Mouse (Mus musculus): ENCODE measurements around the gene Lrrc20. TPM values are rescaled to one million over a fixed set of nuclear protein-coding genes. Genes with fewer than 3 reads are reported as not detected.
"Not testable (repeated sequence)": the region's sequence is repeated elsewhere in the genome, so short reads cannot be mapped to it uniquely, and the experiment has no call there.

The Lrrc20 gene
- total RNA-seq, 2 experiments from 2014 or later: 18.7 to 21.6 TPM

DNA sequence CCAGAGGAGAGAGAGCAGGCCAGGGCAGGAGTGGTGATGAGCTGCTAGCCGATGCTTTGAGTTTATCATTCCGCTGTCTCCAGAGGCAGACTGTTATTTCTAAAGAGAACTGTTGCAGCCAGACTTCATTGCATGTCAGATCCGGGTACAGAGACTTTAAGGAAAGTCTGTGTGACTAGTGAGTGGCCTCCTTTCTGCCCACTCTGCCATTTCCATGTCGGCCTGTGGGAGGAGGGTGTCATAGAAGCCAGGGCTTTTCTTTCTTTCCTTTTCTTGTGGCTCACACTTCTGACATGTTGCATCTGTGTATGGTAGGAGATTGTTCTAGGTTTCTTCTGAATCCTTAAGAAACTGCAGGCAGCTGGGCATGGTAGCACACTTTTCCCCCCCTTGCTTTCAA is 88.8 kb downstream of the Lrrc20 start:
- no peak for DNase-seq (ENCODE audit: low spot score in 2 of 2)

- no peak for DNase-seq (ENCODE audit: low spot score in 2 of 2)
Observed at GRCm38 (mm10) chr10:61570181-61570580, 94.6 kb downstream of the Lrrc20 start.

DNA sequence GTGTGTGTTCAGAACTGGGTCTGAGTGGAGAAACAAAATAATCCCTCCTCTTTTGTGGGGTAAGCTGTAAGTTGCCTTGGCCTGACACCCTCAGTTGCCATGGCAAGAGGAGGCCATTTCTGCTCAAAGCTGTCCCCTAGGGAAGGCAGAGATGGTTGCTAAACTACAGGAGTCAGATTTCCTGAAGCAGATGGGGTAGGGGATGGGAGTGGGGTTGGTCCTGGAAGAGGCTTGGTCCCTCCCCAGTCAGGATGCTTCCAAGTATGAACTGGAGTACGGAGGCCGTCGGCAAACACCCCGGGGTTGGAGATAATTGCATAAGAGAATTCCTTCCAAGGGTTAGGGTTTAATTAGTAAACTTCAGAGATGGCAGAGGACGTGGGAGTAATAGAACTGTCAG is 96.5 kb downstream of the Lrrc20 start:
- no peak for DNase-seq (ENCODE audit: low spot score in 2 of 2)

- no peak for DNase-seq (ENCODE audit: low spot score in 2 of 2)
Observed at GRCm38 (mm10) chr10:61576120-61576767, 100.6 kb downstream of the Lrrc20 start.

- DNase-seq (ENCODE audit: low spot score in 2 of 2): no peak
Observed at GRCm38 (mm10) chr10:61587241-61587849, 111.7 kb downstream of the Lrrc20 start.

GRCm38 (mm10) chr10:61597991-61598390 is 122.4 kb downstream of the Lrrc20 start:
- DNase-seq (ENCODE audit: low spot score in 2 of 2): peak; percentile 46 to 57

DNA sequence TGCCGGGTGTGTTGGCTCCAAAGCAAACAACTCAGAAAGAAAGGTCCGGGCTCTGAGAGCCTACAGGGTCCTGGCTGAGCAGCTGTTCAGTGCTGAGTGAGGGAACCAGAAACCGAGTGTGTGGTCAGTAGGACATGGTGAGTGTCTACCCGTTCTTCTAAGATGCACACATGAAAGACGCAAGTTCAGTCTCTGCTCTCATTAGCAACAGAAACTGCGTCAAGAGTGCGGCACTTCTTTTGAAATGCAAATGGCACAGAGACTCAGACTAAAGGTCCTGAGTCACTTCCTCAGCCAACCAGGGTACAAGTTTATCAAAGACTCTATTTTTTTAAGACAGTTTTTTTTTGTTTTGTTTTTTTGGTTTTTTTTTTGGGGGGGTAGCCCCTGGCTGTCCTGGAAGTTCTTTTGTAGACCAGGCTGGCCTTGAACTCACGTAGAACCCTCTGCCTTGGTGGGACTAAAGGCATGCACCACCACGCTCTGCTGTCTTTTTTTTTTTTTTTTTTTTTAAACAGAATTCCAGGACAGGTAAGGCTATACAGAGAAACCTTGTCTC is 124.0 kb downstream of the Lrrc20 start:
- DNase-seq (ENCODE audit: low spot score in 2 of 2): no peak

- DNase-seq (ENCODE audit: low spot score in 2 of 2): peak; percentile 47 to 68
Observed at GRCm38 (mm10) chr10:61602283-61603033, 126.9 kb downstream of the Lrrc20 start.

DNA sequence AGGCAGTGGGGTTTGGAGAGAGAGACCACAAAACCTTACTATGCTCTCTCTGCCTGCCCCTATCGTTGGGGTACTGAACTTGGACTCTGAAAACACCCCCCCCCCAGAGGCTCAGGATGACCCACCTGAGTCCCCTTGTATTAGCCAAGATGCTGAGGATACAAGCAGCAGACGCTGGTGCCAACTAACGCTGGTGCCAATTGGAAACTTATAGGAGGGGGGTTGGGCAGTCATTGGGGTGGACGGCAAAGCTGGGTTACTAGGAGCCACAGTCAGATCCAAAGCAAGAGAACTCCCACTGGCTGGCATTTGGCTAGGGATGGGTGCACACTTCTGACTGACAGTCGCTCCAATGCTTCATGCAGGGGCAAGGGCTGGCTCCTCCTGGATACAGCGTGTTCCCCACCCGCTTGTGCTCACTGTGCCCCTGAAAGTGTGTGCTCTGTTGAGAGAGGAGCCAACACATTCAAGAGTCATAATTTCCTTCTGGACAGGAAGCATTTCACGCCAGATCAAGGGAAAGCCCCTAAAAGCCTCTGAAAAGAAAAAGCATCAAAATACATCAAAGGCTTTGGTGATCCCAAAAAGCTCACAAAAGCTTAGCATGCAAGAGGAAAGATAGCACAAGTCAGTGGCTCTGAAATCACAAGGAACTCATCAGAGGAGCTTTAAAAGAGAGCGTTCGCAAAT is 128.9 kb downstream of the Lrrc20 start:
- DNase-seq (ENCODE audit: low spot score in 2 of 2): no peak

- DNase-seq (ENCODE audit: low spot score in 2 of 2): not testable (repeated sequence)
Observed at GRCm38 (mm10) chr10:61605381-61605780, 129.8 kb downstream of the Lrrc20 start.

DNA sequence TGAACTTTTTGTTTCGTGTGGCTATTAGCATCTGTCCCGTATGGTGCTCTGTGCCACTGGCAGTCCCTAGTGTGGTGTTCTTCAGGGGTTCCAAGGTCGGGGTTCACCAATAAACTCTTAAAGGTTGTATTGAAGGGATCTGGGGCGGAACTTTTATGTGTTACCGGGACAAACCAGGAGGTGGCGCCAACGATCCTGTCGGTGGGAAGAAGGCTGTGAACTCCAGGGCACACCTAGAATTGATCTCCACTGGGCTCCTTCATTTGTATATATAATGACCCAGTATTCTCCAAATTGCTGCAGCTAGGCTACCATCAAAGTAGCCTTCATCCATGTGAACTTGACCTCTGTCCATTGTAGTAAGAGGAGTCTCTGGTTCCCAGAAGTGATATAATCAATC is 130.2 kb downstream of the Lrrc20 start:
- peak in 1 of 2 experiments; percentile 31 for DNase-seq (ENCODE audit: low spot score in 2 of 2)

DNA sequence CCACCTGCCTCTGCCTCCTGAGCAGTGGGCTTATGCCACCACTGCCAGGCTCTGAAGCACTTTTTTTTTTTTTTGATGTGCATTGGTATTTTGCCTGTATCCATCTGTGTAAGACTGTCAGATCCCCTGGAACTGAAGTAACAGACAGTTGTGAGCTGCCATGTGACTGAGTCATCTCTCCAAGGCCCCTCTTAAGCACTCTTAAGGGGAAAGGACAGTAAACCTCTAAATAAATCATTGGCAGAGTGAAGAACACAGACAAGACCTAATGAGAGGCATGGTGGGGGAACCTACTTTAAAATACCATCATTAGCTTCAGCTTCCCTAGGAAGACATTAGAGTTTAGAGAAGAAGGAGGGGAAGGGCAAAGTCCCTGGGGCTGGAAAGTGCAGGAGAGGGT is 132.6 kb downstream of the Lrrc20 start:
- no peak for DNase-seq (ENCODE audit: low spot score in 2 of 2)

DNA sequence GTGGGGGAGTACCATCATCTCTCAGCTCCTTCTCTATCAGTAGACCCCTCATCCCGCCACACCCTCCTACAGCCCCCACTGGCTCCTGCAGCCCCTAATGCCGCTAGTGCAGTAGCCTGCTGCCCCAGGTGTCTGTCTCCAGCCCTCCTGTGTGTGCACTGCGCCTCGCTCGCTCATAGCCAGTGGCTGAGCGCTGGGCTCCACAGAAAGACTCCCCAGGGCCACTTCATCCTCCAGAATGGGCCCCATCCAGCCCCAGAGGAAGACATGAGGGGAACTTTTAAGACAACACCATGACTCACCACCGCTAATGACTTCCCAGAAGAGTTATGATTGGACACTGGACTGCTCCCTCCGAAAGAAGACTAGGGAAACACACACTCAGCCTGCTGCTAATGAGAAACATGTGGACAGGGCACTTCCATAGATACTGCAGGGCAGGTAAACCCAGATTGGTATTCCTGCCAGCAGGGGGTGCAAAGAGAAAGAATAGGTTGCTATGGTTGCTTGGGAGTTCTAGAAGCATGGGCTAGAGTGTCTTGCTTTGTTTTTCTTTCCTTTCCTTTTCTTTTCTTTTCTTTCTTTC is 135.1 kb downstream of the Lrrc20 start:
- DNase-seq (ENCODE audit: low spot score in 2 of 2): no peak

GRCm38 (mm10) chr10:61614311-61614710 is 138.7 kb downstream of the Lrrc20 start:
- DNase-seq (ENCODE audit: low spot score in 2 of 2): no peak

DNA sequence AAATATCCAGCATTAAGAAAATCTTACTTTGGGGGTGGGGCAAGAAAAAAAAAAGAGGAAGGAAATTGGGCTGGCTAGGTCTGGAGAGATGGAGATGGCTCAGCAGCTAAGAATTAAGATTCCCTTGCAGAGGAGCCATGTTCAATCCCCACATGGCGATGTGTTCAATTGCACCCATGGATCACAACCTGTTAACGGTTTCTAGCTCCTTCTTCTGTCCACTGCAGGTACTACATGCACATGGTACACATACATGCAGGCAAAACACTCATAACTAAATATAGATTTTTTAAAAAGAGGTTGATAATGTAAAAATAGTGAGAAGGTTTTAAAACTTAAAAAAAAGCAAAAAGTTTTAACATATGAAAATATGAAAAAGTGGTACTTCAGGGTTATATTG is 142.9 kb downstream of the Lrrc20 start:
- no peak for DNase-seq (ENCODE audit: low spot score in 2 of 2)

DNA sequence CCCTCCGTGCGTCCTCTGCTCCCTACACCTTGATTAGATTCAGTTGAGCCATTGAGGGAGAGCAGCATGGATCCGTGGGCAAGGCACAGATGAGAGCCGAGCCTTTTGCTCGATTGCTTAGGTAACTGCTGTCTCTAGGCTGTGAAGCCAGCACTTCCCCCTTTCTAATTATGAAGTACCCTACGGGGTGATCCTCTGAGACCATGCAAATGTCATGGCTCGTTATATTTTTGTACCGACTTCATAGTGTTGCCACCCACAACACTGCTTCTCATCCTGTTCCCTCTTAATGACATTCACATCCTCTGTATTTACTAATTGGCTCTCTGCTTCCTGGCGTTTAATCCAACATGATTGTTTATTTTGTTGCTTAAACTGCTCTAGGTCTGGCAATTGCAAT is 146.1 kb downstream of the Lrrc20 start:
- DNase-seq (ENCODE audit: low spot score in 2 of 2): peak; percentile 26 to 33

DNA sequence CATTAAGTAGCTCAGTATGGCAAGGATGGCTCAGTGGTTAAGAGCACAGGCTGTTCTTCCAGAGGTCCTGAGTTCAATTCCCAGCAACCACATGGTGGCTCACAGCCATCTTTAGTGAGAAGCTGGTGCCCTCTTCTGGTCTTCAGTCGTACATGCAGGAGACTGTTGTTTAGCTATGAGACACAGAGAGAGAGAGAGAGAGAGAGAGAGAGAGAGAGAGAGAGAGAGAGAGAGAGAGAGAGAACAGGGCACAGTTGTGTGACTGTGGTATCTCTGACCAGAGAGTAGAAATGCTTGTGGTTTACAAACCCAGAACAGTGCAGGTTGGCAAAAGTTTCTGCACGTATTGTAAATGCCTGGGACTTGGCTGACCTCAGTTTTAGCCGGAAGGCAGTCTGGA is 148.3 kb downstream of the Lrrc20 start:
- DNase-seq (ENCODE audit: low spot score in 2 of 2): not testable (repeated sequence)

DNA sequence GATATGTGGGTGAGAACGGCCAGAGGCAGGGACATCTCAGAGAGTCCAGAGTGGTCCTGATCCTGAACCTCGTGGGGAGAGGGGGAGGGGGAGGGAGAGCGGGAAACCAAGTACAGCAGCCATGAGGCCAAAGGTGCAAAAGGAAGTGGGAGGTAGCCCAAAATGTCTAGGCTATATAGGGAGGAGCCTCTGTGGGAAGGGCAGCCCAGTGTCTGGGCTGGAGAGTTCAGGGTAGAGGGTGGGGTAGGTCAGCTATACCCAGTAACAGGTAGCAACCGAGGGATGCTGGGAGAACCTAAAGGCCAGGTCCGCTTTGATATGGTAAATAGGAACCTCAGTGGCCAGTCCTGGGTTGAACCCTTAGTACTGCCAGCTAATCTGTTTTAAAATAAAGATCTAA is 149.2 kb downstream of the Lrrc20 start:
- no peak for DNase-seq (ENCODE audit: low spot score in 2 of 2)

DNA sequence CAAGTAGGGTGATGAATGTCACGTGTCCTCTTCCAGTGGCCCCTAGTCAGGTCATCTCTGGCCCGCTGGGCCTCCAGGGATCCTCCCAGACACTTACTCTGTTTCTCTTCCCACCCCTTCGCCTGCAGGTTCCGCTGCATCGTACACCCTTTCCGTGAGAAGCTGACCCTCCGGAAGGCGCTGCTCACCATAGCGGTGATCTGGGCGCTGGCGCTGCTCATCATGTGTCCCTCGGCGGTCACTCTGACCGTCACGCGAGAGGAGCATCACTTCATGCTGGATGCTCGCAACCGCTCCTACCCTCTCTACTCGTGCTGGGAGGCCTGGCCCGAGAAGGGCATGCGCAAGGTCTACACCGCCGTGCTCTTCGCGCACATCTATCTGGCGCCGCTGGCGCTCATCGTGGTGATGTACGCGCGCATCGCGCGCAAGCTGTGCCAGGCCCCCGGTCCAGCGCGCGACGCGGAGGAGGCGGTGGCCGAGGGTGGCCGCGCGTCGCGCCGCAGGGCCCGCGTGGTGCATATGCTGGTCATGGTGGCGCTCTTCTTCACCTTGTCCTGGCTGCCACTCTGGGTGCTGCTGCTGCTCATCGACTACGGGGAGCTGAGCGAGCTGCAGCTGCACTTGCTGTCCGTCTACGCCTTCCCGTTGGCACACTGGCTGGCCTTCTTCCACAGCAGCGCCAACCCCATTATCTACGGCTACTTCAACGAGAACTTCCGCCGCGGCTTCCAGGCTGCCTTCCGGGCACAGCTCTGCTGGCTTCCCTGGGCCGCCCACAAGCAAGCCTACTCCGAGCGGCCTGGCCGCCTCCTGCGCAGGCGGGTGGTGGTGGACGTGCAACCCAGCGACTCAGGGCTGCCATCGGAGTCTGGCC is 150.0 kb downstream of the Lrrc20 start:
- DNase-seq (ENCODE audit: low spot score in 2 of 2): peak in 1 of 2 experiments; percentile 18

GRCm38 (mm10) chr10:61626551-61626950 is 150.9 kb downstream of the Lrrc20 start:
- no peak for DNase-seq (ENCODE audit: low spot score in 2 of 2)
